Mouse (Mus musculus) heart, postnatal 36 days (tissue): ENCODE results near the gene Exosc6. TPM values are rescaled to one million over a fixed set of nuclear protein-coding genes. Genes with fewer than 3 reads are reported as not detected.
A peak's percentile ranks its signal among the peaks of the same experiment; 100 is the strongest.
"Not testable (repeated sequence)": the region's sequence is repeated elsewhere in the genome, so short reads cannot be mapped to it uniquely, and the experiment has no call there.

Experiments
- DNase-seq, 2 experiments: peaks; one replicate each; pipeline ENCODE4 v3.0.0; 2021 to 2022
- intact Hi-C: fragments of 180-260 bp; cut with DNase I; formaldehyde crosslinking; loops from one replicate; pipeline ENCODE4 v1.15.1; 2025
- total RNA-seq, 2 experiments: library from RNA; stranded (reverse); gene quantifications; 2 replicates each; pipeline ENCODE4 v1.2.3; 2021

The Exosc6 gene
- total RNA-seq: not detected

- intact Hi-C loops: no loop called here
- DNase-seq: peak; percentile 88 to 91
Observed at GRCm38 (mm10) chr8:111056158-111056663, at the start of gene Exosc6. Gene Exosc6 (plus strand): TSS chr8:111056339.

GRCm38 (mm10) chr8:111010230-111010991 lies 45.7 kb upstream of the Exosc6 start:
- DNase-seq, intact Hi-C loops: not testable (repeated sequence)

- DNase-seq: not testable (repeated sequence)
- intact Hi-C loops: loop anchor here (2.0 kb wide), 1 partner anchor 30 kb away; the partner anchor contains the start of gene Ddx19a
Observed at GRCm38 (mm10) chr8:111026609-111027008, 29.5 kb upstream of the Exosc6 start.

GRCm38 (mm10) chr8:111027391-111027937 lies 28.7 kb upstream of the Exosc6 start:
- peak; percentile 83 to 84 for DNase-seq
- intact Hi-C loops: loop anchor here (2.0 kb wide), 1 partner anchor 31 kb away; the partner anchor contains the start of gene Ddx19a

- intact Hi-C loops: no loop called here
- no peak for DNase-seq
Observed at GRCm38 (mm10) chr8:111029589-111029988, 26.6 kb upstream of the Exosc6 start.

GRCm38 (mm10) chr8:111030045-111030444 lies 26.1 kb upstream of the Exosc6 start:
- DNase-seq: no peak
- intact Hi-C loops: no loop called here

GRCm38 (mm10) chr8:111031572-111031971 lies 24.6 kb upstream of the Exosc6 start, which contains the start of gene Ddx19b:
Gene Ddx19b (minus strand): TSS chr8:111031751.
- no peak for DNase-seq
- intact Hi-C loops: no loop called here

- intact Hi-C loops: no loop called here
- DNase-seq: no peak
Observed at GRCm38 (mm10) chr8:111032916-111033315, 23.2 kb upstream of the Exosc6 start, which contains the start of gene Aars. Gene Aars (plus strand): TSS chr8:111033144.

GRCm38 (mm10) chr8:111033482-111034215 lies 22.5 kb upstream of the Exosc6 start:
- intact Hi-C loops: no loop called here
- DNase-seq: peak; percentile 93 to 96

- DNase-seq: peak in 1 of 2 experiments; percentile 18
- intact Hi-C loops: no loop called here
Observed at GRCm38 (mm10) chr8:111034276-111034675, 21.9 kb upstream of the Exosc6 start.

GRCm38 (mm10) chr8:111036591-111036990 lies 19.5 kb upstream of the Exosc6 start:
- no peak for DNase-seq
- intact Hi-C loops: no loop called here

GRCm38 (mm10) chr8:111042546-111042945 lies 13.6 kb upstream of the Exosc6 start:
- DNase-seq: no peak
- intact Hi-C loops: no loop called here

- intact Hi-C loops: no loop called here
- DNase-seq: no peak
Observed at GRCm38 (mm10) chr8:111044003-111044734, 12.0 kb upstream of the Exosc6 start.

- no peak for DNase-seq
- intact Hi-C loops: no loop called here
Observed at GRCm38 (mm10) chr8:111048694-111049093, 7.4 kb upstream of the Exosc6 start.

GRCm38 (mm10) chr8:111049106-111049505 lies 7.0 kb upstream of the Exosc6 start:
- intact Hi-C loops: no loop called here
- DNase-seq: no peak

GRCm38 (mm10) chr8:111053827-111054518 lies 2.2 kb upstream of the Exosc6 start:
- peak in 1 of 2 experiments; percentile 24 for DNase-seq
- intact Hi-C loops: no loop called here

- no peak for DNase-seq
- intact Hi-C loops: no loop called here
Observed at GRCm38 (mm10) chr8:111055031-111055634, 1.0 kb upstream of the Exosc6 start.

- no peak for DNase-seq
- intact Hi-C loops: no loop called here
Observed at GRCm38 (mm10) chr8:111055661-111056060, 478 bp upstream of the Exosc6 start.

- intact Hi-C loops: no loop called here
- DNase-seq: peak; percentile 25 to 29
Observed at GRCm38 (mm10) chr8:111056691-111057293, 653 bp downstream of the Exosc6 start.
